Mouse (Mus musculus): ENCODE measurements at regions not wholly inside any gene's neighbourhood (a gene's known extent, or its start where the extent isn't known, plus 50 kb on each side); places are given as distances from the start of the nearest gene placed in this dataset.

DNA sequence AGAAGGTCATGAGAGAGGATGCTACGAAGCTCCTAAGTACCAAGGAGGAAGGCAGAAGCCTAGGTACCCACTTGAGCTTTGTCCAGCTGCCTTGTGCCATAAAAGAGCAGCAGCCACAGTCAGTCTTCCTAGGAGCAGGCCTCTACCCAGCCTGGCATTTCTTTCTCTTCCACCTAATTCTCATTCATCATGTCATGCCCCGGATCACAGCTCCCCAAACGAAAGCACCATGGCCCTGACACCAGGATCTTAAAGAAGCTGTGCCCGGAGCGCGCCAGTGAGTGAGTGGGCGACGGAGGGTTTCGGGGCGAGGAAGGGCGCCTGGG lies 607.2 kb downstream of the Psat1 start:
- ATAC-seq (replicated peaks; ENCODE audit: low read depth, poor library complexity, severe bottlenecking), result no peak

DNA sequence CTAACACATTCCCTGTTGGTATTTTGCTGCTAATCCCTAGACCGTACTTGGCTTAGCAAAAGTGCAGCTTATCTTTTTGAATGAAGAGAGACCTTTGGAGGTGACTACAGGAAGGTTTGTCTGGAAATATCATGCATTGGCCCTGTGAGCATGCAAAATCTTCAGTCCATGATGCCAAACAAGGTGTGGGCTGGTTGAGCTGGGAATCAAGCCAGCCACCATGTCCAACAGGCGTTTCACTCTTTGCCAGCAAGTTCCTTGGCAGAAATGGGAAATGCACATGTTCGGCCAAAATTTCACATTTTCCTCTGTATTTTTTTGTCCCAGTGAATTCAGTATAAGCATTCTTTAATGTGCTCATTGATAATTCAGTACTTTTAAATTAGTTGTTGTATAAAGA lies 617.0 kb downstream of the Psat1 start:
- no peak for ATAC-seq (replicated peaks; ENCODE audit: low read depth, poor library complexity, severe bottlenecking)

DNA sequence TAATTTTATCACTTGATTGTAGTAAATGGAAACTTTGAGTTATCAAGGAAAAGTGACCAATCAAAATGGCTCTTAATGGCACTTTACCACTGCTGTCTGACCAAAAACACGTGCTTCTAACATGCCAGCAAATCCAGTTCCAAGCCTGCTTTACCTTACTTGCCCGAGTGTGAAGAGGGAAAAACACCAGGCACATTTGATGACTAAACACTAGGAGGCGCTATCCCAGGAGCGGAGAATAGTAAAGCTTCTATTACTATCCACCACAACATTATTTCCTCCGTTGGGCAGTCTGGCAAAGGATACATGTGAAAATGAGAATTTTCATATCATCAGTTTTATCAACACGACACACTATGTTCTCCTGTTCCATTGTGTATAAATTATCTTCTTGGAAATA lies 647.7 kb downstream of the Psat1 start:
- 0 out of 2 replicates have a peak, but pooled peaks have one; percentile 56 for ATAC-seq (replicated peaks; ENCODE audit: low read depth, poor library complexity, severe bottlenecking)

DNA sequence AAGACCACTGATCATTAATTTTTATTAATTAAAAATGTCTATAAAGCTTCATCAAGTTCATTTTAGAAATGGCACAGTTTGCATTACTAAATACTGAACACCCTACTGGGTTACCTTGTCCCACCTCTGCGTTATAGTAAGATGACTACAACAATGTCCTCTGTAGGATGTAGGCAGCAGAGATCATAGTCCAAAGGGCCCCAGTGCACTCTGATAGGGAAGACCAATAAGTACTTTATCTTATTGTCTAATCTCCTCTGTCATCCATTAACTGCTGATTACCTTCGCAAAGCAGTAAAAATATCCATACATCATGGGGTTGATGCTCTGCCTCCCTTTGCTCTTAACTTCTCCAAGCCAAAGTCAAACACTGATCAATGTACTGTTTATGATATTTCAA lies 662.1 kb downstream of the Psat1 start:
- no peak for ATAC-seq (replicated peaks; ENCODE audit: low read depth, poor library complexity, severe bottlenecking)

DNA sequence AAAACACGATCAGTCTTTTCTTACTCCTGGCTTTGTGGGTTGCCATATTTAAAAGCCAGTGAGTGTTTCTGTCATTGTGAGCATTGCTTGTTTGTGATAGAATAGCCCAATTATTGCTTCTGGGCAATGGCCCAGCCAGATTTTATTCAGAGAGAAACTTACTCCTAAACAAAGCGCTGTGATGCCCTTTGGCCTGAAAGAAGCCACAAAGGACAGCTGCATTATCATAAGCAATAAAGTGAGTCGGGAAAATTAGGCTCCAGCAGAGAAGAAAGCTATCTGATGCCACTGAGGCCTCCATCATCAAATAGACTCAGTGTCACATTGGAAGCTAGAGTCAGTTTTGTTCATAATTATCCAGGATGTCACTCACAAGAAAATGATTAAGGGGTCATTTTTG lies 644.9 kb upstream of the Tle4 start:
- ATAC-seq (replicated peaks; ENCODE audit: low read depth, poor library complexity, severe bottlenecking), result no peak

DNA sequence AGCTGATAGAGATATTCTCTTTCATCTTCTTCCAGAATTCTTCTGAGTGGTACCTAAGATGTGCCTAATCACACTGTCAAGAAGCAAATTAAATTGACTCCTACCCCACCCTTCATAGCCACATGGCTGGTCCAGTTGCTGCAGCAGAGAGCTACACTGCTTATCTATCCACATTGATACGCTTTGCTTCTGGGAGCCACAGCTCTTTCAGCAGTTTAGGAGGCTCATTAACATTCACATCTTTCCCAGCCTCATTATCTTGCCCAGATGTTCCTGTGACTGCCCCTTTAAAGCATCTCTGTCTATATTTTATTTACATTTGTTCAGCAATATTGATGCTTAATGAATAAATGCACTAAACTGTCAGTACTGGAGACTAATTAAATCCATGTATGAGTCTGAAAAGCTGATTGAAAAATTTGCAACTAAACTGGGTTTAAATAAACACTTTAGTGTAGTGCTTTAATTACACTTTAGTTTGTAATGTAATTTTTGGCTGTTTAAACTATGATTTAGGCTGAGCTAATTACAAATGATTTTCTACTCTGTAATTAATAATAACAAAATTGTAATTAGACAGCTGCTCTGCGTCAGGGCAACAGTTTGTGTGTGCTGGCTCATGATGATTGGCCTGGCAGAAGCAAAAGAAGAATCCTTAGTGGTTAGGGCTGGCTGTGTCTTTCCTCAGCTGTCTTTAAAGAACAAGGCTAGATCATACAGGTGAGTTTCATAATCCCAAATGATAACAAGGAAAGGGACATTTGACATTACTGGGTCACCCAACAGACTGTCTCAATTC lies 632.5 kb upstream of the Tle4 start:
- ATAC-seq (replicated peaks; ENCODE audit: low read depth, poor library complexity, severe bottlenecking), result no peak

GRCm38 (mm10) chr19:15217387-15217786 lies 619.5 kb upstream of the Tle4 start:
- no peak for ATAC-seq (replicated peaks; ENCODE audit: low read depth, poor library complexity, severe bottlenecking)

GRCm38 (mm10) chr19:15214651-15215050 lies 616.8 kb upstream of the Tle4 start:
- no peak for ATAC-seq (replicated peaks; ENCODE audit: low read depth, poor library complexity, severe bottlenecking)

- no peak for ATAC-seq (replicated peaks; ENCODE audit: low read depth, poor library complexity, severe bottlenecking)
Observed at GRCm38 (mm10) chr19:15212881-15213280, 615.0 kb upstream of the Tle4 start.

GRCm38 (mm10) chr19:15203039-15203438 lies 605.2 kb upstream of the Tle4 start:
- no peak for ATAC-seq (replicated peaks; ENCODE audit: low read depth, poor library complexity, severe bottlenecking)

DNA sequence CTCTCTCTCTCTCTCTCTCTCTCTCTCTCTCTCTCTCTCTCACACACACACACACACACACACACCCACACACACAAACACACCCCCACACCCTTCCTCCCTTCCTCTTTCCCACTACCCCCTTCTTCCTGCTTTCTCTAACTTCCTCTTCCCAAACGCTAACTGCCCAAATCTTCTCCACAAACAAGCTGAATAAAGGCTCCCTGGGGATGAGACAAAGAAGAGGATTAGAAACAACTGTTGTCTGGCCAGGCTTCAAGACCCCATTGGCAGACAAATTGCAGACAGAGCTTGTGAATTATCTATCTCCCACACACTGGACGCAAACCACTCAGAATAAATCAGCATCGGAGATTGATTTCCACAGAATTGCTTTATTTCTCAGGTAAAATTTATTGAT lies 603.4 kb upstream of the Tle4 start:
- ATAC-seq (replicated peaks; ENCODE audit: low read depth, poor library complexity, severe bottlenecking), result no peak

DNA sequence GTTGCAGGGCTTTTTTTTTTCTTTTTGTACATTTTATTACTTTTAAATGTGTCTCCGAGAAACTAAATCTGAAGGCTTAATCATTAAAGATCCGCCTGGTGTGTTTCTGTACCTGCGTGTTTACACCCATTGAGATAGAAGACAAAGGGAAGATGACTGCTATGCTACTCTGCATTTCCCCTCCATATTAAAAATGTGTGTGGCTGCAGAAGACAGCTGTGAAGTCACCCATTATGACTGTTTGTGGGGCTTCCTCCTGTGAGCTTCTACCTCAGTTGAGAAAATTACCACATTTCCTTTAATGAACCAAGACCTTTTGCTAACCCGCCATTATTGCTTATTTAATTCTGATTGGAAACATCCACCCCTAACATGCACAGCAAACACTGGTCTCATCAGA lies 602.9 kb upstream of the Tle4 start:
- ATAC-seq (replicated peaks; ENCODE audit: low read depth, poor library complexity, severe bottlenecking), result no peak

GRCm38 (mm10) chr19:15200361-15200760 lies 602.5 kb upstream of the Tle4 start:
- ATAC-seq (replicated peaks; ENCODE audit: low read depth, poor library complexity, severe bottlenecking), result no peak

GRCm38 (mm10) chr19:15199692-15200091 lies 601.8 kb upstream of the Tle4 start:
- ATAC-seq (replicated peaks; ENCODE audit: low read depth, poor library complexity, severe bottlenecking), result no peak

GRCm38 (mm10) chr19:15175221-15175620 lies 577.4 kb upstream of the Tle4 start:
- ATAC-seq (replicated peaks; ENCODE audit: low read depth, poor library complexity, severe bottlenecking), result no peak

GRCm38 (mm10) chr19:15173301-15173700 lies 575.5 kb upstream of the Tle4 start:
- no peak for ATAC-seq (replicated peaks; ENCODE audit: low read depth, poor library complexity, severe bottlenecking)

DNA sequence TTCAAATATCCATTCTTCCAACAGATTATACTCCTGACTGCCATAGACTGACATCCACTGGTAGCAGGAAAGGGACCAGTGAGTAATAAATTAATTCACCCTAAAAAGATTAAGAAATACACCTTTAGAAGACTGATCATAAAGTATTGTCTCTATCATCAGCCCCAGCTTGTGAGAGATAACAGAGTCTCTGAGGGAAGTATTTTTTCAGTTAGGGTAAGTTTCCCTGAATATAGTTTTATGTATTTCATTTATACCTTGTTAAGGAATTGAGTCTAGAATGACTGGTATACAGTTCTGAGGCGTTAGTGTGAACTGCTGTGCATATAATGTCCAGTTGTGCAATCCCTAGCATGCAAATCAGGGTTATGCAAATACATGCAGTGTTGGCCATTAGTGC lies 569.3 kb upstream of the Tle4 start:
- ATAC-seq (replicated peaks; ENCODE audit: low read depth, poor library complexity, severe bottlenecking), result no peak

DNA sequence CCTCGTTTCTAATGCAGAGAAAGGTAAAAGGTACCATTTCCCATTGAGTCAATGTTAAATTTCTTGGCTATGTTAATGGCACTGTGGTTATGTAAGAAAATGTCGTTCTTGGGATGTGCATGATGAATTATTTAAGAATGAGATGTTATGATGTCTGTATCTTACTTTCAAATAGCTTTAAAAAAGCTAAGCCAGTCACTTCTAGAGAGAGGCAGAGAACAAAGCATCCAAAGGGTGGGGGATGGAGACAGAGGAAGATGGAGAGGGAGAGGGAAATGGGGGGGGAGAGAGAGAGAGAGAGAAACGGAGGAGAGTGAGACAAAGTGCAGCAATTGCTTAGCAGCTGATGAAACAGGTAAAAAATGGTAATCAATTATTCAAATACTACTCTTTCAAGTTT lies 562.8 kb upstream of the Tle4 start:
- no peak for ATAC-seq (replicated peaks; ENCODE audit: low read depth, poor library complexity, severe bottlenecking)

DNA sequence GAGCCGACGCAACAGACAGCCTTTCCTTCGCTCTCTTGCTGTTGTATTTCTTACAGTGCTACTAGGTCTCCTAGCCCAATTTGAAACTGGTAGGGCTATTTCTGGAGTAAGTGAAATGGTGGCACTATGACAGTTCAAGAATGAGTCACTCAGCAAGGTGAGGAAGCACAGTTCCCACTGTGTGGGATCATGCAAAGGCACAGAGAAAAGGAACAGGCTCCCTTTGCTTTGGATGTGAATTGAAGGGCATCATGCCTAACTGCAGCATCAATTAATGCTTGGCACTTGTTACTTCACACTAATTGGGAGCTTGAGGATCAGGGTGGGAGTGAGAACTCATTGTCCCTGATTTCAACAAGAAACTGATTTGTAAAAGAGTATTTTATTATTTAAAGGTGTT lies 560.8 kb upstream of the Tle4 start:
- ATAC-seq (replicated peaks; ENCODE audit: low read depth, poor library complexity, severe bottlenecking), result no peak

GRCm38 (mm10) chr19:15158177-15158576 lies 560.3 kb upstream of the Tle4 start:
- ATAC-seq (replicated peaks; ENCODE audit: low read depth, poor library complexity, severe bottlenecking), result no peak

GRCm38 (mm10) chr19:15154693-15155092 lies 556.8 kb upstream of the Tle4 start:
- no peak for ATAC-seq (replicated peaks; ENCODE audit: low read depth, poor library complexity, severe bottlenecking)

- no peak for ATAC-seq (replicated peaks; ENCODE audit: low read depth, poor library complexity, severe bottlenecking)
Observed at GRCm38 (mm10) chr19:15146325-15146724, 548.5 kb upstream of the Tle4 start.
